Mouse (Mus musculus): ENCODE measurements around the gene Fcho2. TPM values are rescaled to one million over a fixed set of nuclear protein-coding genes. Genes with fewer than 3 reads are reported as not detected.
"Not testable (repeated sequence)": the region's sequence is repeated elsewhere in the genome, so short reads cannot be mapped to it uniquely, and the experiment has no call there.

Fcho2 gene
- total and polyA plus RNA-seq, 3 experiments: 3.0 to 9.0 (median 5.6) TPM

DNA sequence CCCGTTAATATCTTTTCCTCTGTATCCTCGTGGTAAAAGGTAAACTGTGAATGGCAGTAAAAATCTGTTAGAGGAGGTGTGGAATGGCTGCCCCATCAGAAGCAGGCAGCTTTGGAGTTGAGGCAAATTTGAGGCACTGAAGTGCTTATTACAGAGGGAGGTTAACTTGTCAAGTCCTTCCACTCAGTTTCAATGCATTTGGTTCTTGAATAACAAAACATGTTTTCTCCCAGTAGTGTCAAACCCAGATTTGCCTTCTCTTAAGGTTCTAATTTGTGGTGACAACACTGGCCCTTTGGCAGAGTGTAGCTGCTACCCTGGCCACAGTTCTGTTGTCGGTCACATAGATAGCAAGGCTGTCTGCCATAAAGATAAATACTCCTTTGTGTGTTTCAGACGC, 2.5 kb upstream of the Fcho2 start:
- in situ Hi-C loops (cut with MboI; ENCODE audit: low pct_ligation_motif_present, low pct_unique_long_range_greater_than_20kb, low sequenced_read_pairs): no loop called here
- TF ChIP-seq MEF2A (IDR thresholded peaks at IDR 0.05; ENCODE audit: borderline replicate concordance, low read depth, low read length) (no peak), KAT2A (IDR thresholded peaks at IDR 0.05; ENCODE audit: insufficient replicate concordance, low read length) (no peak), CHD2 (IDR thresholded peaks at IDR 0.05; ENCODE audit: low read length) (no peak), NELFE (IDR thresholded peaks at IDR 0.05; ENCODE audit: low read depth, low read length) (no peak), E2F4 (IDR thresholded peaks at IDR 0.05; ENCODE audit: insufficient replicate concordance, low read depth, low read length) (no peak), JUN (IDR thresholded peaks at IDR 0.05; ENCODE audit: insufficient read depth, low read depth, low read length) (no peak), MAX (IDR thresholded peaks at IDR 0.05; ENCODE audit: low read length) (no peak), JUND (conservative IDR thresholded peaks at IDR 0.05; ENCODE audit: low read depth, low read length) (no peak), ZC3H11A (IDR thresholded peaks at IDR 0.05; ENCODE audit: low read depth, low read length) (no peak), USF2 (conservative IDR thresholded peaks at IDR 0.05; ENCODE audit: low read depth, low read length) (no peak), TBP (conservative IDR thresholded peaks at IDR 0.05; ENCODE audit: low read depth, low read length) (no peak), PAX5 (IDR thresholded peaks at IDR 0.05; ENCODE audit: low read length) (no peak), POLR2A (IDR thresholded peaks at IDR 0.05; ENCODE audit: low read depth, low read length) (no peak), EP300 (IDR thresholded peaks at IDR 0.05; ENCODE audit: low read length) (no peak), BHLHE40 (IDR thresholded peaks at IDR 0.05; ENCODE audit: low read depth, low read length) (no peak)
- DNase-seq (ENCODE audit: extremely low read depth): no peak
- H3K9ac ChIP-seq (ENCODE audit: insufficient read depth, low read depth): no peak overlapping the region
- no peaks in the 10 kb centered on the region for H3K36me3 ChIP-seq (replicated peaks in 1 of 2; ENCODE audit: control insufficient read depth in 1 of 2, insufficient read depth in 1 of 2, low read length in 1 of 2)
- peaks cover 12% of the 10 kb centered on the region; the same call in 1 of the 2 replicates for H3K79me2 ChIP-seq (replicated peaks; ENCODE audit: control insufficient read depth, extremely low read depth, insufficient read depth, poor library complexity, severe bottlenecking)
- dilution Hi-C loops (cut with MboI; ENCODE audit: extremely low pct_ligation_motif_present, extremely low pct_unique_long_range_greater_than_20kb, low sequenced_read_pairs): no loop called here
- no peak overlapping the region for H3K27ac ChIP-seq (ENCODE audit: insufficient read depth, low read depth)
- H3K4me1 ChIP-seq (ENCODE audit: control insufficient read depth in 1 of 2, insufficient read depth in 2 of 2): peaks cover 0 to 32% of the 10 kb centered on the region in 2 experiments; a peak in 2 of 4 replicates
- H3K4me2 ChIP-seq (ENCODE audit: insufficient read depth, low read depth, poor library complexity, severe bottlenecking): no peak overlapping the region
- no peaks in the 10 kb centered on the region for H3K9me3 ChIP-seq (replicated peaks; ENCODE audit: low read length)
- H3K4me3 ChIP-seq (replicated peaks in 1 of 3; ENCODE audit: low read depth in 2 of 3, low read length in 2 of 3, poor library complexity in 1 of 3): no peak overlapping the region
- H3K27me3 ChIP-seq (replicated peaks): no peaks in the 10 kb centered on the region

DNA sequence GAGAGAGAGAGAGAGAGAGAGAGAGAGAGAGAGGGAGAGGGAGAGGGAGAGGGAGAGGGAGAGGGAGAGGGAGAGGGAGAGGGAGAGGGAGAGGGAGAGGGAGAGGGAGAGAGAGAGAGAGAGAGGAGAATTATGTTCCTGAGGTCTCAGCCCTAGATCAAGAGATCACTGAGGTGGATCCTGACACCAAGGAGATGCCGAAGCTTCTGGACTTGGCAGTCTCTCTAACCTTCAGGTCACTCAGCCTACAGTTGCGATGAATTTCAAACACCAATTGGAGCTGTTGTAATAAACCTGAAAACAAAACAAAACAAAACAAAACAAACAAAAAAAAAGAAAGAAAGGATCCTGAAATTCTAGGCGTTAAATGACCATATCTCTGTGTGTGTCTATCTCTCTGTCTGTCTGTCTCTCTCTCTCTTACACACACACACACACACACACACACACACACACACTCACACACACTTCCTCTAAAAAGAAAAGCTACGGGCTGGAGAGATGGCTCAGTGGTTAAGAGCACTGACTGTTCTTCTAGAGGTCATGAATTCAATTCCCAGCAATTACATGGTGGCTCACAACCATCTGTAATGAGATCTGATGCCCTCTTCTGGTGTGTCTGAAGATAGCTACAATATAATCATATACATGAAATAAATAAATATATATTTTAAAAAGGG, 1.9 kb upstream of the Fcho2 start:
- in situ Hi-C loops (cut with MboI; ENCODE audit: low pct_ligation_motif_present, low pct_unique_long_range_greater_than_20kb, low sequenced_read_pairs): not testable (repeated sequence)

More for the DNA sequence above, 1.9 kb upstream of the Fcho2 start:
- H3K9me3 ChIP-seq (replicated peaks; ENCODE audit: low read length); H3K9ac ChIP-seq (ENCODE audit: insufficient read depth, low read depth); H3K4me3 ChIP-seq (replicated peaks in 1 of 3; ENCODE audit: low read depth in 2 of 3, low read length in 2 of 3, poor library complexity in 1 of 3); dilution Hi-C loops (cut with MboI; ENCODE audit: extremely low pct_ligation_motif_present, extremely low pct_unique_long_range_greater_than_20kb, low sequenced_read_pairs); H3K4me2 ChIP-seq (ENCODE audit: insufficient read depth, low read depth, poor library complexity, severe bottlenecking); H3K27me3 ChIP-seq (replicated peaks); DNase-seq (ENCODE audit: extremely low read depth); H3K27ac ChIP-seq (ENCODE audit: insufficient read depth, low read depth); H3K36me3 ChIP-seq (replicated peaks in 1 of 2; ENCODE audit: control insufficient read depth in 1 of 2, insufficient read depth in 1 of 2, low read length in 1 of 2): not testable (repeated sequence)
- Histone ChIP-seq H3K79me2 (replicated peaks; ENCODE audit: control insufficient read depth, extremely low read depth, insufficient read depth, poor library complexity, severe bottlenecking) (peaks cover 18% of the 10 kb centered on the region; the same call in 1 of the 2 replicates), H3K4me1 (ENCODE audit: control insufficient read depth in 1 of 2, insufficient read depth in 2 of 2) (peaks cover 3 to 38% of the 10 kb centered on the region in 2 experiments; a peak in 2 of 4 replicates)

Measured in CH12.LX (cell line).